Mouse (Mus musculus) brain, embryonic 14.5 days (tissue): ENCODE results near the gene Pcbp2.

Experiments used
- CTCF ChIP-seq: fragments of 200-500 bp; IDR thresholded peaks from 2 replicates; pipeline ENCODE4 v1.5.1; 2012; ENCODE audit warnings: inconsistent platforms, mild to moderate bottlenecking, moderate library complexity, borderline replicate concordance; ENCODE audit not compliant: insufficient read depth, insufficient read length; ENCODE audit errors: extremely low read depth
- POLR2A ChIP-seq: fragments of 200-500 bp; IDR thresholded peaks from 2 replicates; pipeline ENCODE4 v1.6.1; 2012; ENCODE audit warnings: mild to moderate bottlenecking, inconsistent platforms, borderline replicate concordance; ENCODE audit not compliant: poor library complexity, insufficient read depth, insufficient read length, severe bottlenecking; ENCODE audit errors: extremely low read depth

- TF ChIP-seq CTCF (no peak), POLR2A (no peak)
Observed at GRCm38 (mm10) chr15:102526111-102527002, 56.0 kb downstream of the Pcbp2 start.
